Mouse (Mus musculus): ENCODE data around the gene Sav1.

Sav1 gene

DNA sequence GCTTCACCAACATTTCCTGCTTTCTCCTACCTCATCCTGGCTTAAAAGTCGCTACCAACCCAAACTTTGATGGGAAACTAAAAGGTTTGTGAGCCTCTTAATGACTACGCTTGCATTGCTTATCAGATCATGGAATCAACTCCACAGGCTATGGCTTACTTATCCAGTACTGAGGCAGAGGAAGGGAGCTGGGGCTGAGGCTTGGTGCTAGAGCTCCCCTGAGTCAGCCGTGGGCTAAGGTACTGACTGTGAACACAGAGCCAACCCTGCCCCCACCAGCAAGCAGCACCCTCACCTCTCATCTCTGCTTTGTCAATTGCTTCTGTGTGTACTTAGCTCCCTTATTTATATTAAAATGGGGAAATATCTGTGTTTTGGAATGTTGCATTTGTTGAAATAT lies 39.3 kb downstream of the Sav1 start:
- DNase-seq: no peak

- no peak for DNase-seq
Measured at GRCm38 (mm10) chr12:69945861-69946260, 40.9 kb downstream of the Sav1 start.

DNA sequence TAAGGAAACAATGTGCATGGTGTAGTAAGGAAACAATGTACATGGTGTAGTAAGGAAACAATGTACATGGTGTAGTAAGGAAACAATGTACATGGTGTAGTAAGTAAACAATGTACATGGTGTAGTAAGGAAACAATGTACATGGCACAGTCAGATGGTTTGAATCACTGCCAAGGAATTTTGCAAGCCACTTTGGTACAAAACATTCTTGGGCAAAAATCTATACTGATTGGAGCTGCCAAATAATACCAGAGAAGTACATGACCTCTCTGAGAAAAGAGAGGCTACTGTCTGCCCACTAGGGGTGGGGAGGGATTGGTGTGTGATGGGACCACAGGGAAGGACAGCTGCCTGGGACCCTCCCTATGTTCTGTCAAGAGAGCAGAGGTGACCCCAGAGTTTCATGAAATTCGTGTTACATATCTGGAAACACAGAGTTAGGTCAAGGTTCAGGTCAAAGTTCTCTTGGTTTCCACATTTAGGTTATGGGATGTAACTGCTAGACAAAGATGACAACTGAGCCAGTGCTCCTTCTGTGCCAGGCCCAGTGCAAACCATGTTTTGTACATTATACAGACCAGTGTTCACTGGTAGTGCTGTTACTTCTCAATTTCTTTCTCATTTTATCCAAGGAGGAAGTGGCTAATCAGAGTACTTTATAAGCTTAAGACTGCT lies 45.0 kb downstream of the Sav1 start:
- DNase-seq: no peak

GRCm38 (mm10) chr12:69939291-69939690 lies 47.5 kb downstream of the Sav1 start:
- peak in 1 of 2 experiments; percentile 33 for DNase-seq

DNA sequence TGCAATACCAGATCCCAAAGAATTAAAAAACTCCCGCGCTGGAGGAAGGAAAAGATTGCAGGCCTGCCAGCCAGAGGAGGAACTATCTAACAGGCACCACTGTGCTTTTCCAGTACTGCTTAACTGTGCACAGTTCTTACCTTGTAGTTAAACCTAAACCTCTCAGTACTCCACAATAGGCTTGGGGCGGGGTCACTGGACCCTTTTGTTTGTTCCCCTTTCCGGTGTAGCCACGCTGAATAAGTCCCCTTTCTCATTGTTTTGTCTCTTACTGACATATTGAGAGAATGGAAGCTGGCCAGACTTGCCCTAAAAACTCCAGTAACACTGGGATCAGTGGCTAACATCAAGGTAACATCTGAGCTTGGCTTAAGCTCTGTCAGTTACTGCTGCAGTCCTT lies 49.1 kb downstream of the Sav1 start:
- no peak for DNase-seq

DNA sequence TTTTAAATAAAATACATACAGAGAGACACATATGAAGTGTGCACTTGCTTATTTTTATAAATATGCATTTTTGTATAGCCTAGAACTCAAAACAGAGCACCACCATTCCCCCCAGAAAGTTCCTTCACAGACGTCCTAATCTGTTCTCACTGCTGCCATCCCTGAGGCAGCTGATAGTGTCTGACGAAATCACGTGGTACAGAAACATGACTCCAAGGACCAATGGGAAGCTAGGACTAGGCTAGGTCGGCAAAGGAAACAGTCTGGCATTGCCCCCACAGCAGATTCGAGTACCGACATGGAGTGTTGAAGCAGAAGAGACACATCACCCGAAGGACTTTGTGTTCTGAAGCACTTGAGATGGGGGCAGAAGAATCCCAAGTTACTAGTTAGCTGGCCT lies 60.1 kb downstream of the Sav1 start:
- no peak for DNase-seq

DNA sequence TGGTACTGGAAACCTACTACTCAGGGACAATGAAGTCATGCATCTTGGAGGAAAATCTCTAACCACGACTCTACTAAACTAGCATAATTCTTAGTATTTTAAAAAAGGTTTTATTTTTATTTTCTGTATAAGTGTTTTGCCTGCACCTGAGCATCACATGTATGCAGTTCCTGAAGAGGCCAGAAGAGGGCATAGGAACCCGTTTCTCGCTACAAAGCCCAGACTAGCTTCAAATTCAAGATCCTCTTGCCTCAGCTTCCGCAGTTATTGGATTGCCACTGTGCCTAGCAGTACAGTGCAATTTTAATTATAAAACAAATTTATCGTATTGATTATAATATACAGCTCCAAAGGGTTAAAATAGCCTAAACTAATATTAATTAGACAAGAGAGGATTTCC lies 62.8 kb downstream of the Sav1 start:
- DNase-seq: peak; percentile 34 to 60

- no peak for DNase-seq
Measured at GRCm38 (mm10) chr12:69923603-69924002, 63.2 kb downstream of the Sav1 start.

- DNase-seq: no peak
Measured at GRCm38 (mm10) chr12:69923128-69923527, 63.7 kb downstream of the Sav1 start.

- DNase-seq: no peak
Measured at GRCm38 (mm10) chr12:69922099-69922498, 64.7 kb downstream of the Sav1 start.

DNA sequence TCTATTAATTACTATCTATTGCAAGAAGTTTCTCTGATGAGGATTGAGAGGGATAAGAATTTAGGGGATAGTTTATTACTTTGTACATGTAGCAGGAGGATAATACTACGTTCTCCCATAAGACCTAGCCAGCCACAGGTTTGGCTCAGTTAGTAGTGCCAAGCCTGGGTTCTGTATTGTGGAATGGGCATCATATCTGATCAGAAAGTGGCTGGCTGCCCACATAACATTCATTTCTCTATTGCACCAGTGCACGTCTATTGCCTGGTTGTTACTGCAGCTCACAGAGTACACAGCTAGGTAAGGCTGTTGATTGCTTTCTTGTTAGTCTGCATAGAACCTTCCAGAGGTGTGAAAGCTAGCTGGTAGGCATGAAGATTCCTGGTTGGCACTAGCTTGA lies 68.9 kb downstream of the Sav1 start:
- no peak for DNase-seq
